Mouse (Mus musculus) limb, embryonic 13.5 days (tissue): ENCODE results near the gene Dlgap4. TPM values are rescaled to one million over a fixed set of nuclear protein-coding genes. Genes with fewer than 3 reads are reported as not detected.

ENCODE experiments used
- ATAC-seq: fragments of 200-750 bp; cut with Nextera tagmentation; 2 replicates; pipeline ENCODE4 v1.8.0; 2017; ENCODE audit warnings: low read depth, moderate number of reproducible peaks, moderate TSS enrichment; ENCODE audit not compliant: low FRiP score
- H3K27ac ChIP-seq: fragments of 300-500 bp; sonication (generic); 2 replicates; pipeline ENCODE4 v1.5.1; 2015; ENCODE audit warnings: inconsistent platforms, mild to moderate bottlenecking, moderate library complexity
- H3K27me3 ChIP-seq: fragments of 300-500 bp; sonication (generic); 2 replicates; pipeline ENCODE4 v1.6.1; 2015; ENCODE audit warnings: mild to moderate bottlenecking, inconsistent platforms
- H3K36me3 ChIP-seq: fragments of 300-500 bp; sonication (generic); 2 replicates; pipeline ENCODE4 v1.6.1; 2015; ENCODE audit warnings: inconsistent platforms, mild to moderate bottlenecking, moderate library complexity
- H3K4me1 ChIP-seq: fragments of 300-500 bp; sonication (generic); 2 replicates; pipeline ENCODE4 v1.6.1; 2015; ENCODE audit warnings: inconsistent platforms
- H3K4me2 ChIP-seq: fragments of 300-500 bp; sonication (generic); replicated peaks from 2 replicates; pipeline ENCODE4 v1.6.1; 2015; ENCODE audit warnings: inconsistent platforms, mild to moderate bottlenecking, moderate library complexity
- H3K4me3 ChIP-seq: fragments of 300-500 bp; sonication (generic); 2 replicates; pipeline ENCODE4 v1.5.1; 2015; ENCODE audit warnings: moderate library complexity, mild to moderate bottlenecking, inconsistent platforms
- H3K9ac ChIP-seq: fragments of 300-500 bp; sonication (generic); 2 replicates; pipeline ENCODE4 v1.6.1; 2015; ENCODE audit warnings: mild to moderate bottlenecking, inconsistent platforms
- H3K9me3 ChIP-seq: fragments of 300-500 bp; sonication (generic); 2 replicates; pipeline ENCODE4 v1.6.1; 2016; ENCODE audit warnings: inconsistent platforms
- WGBS: fragments of 180-500 bp; shearing (Covaris S2); methylation state at CpG from one replicate; pipeline ENCODE4 v1.1.7; 2015; 5-methylcytosine and 5-hydroxymethylcytosine counted together
- polyA plus RNA-seq: library from polyadenylated mRNA; unstranded; fragments of >200 nt; fragmentation: Nextera tagmentation; extraction: Ambion mirVana; gene quantifications from 2 replicates; pipeline ENCODE4 v1.2.1, GENCODE M21; 2015

Gene Dlgap4
- polyA plus RNA-seq, 1 experiment from 2014 or later = 101 TPM

GRCm38 (mm10) chr2:156664407-156664806, 50.9 kb downstream of the Dlgap4 start:
- Histone ChIP-seq H3K9ac (no peak overlapping the region), H3K27me3 (peaks cover 8% of the 10 kb centered on the region; the same call in 1 of the 2 replicates), H3K9me3 (no peaks in the 10 kb centered on the region), H3K27ac (no peak overlapping the region), H3K4me3 (no peak overlapping the region), H3K4me1 (0 out of 2 replicates have a peak, but pooled peaks cover 2% of the 10 kb centered on the region), H3K4me2 (no peak overlapping the region), H3K36me3 (no peaks in the 10 kb centered on the region)
- 25% methylated on average over 5 of the region's 5 CpGs for WGBS
- no peak for ATAC-seq

GRCm38 (mm10) chr2:156664993-156665518, 51.6 kb downstream of the Dlgap4 start:
- no peak overlapping the region for H3K4me2 ChIP-seq
- no peak overlapping the region for H3K4me3 ChIP-seq
- no peaks in the 10 kb centered on the region for H3K36me3 ChIP-seq
- H3K27me3 ChIP-seq = peaks cover 8% of the 10 kb centered on the region; the same call in 1 of the 2 replicates
- no peak overlapping the region for H3K27ac ChIP-seq
- 78% methylated on average over 8 of the region's 8 CpGs for WGBS
- H3K4me1 ChIP-seq = 0 out of 2 replicates have a peak, but pooled peaks cover 2% of the 10 kb centered on the region
- ATAC-seq = no peak
- no peak overlapping the region for H3K9ac ChIP-seq
- no peaks in the 10 kb centered on the region for H3K9me3 ChIP-seq

GRCm38 (mm10) chr2:156665620-156666196, 52.2 kb downstream of the Dlgap4 start:
- H3K4me1 ChIP-seq = 0 out of 2 replicates have a peak, but pooled peaks cover 2% of the 10 kb centered on the region
- ATAC-seq = no peak
- H3K4me2 ChIP-seq = no peak overlapping the region
- WGBS = 81% methylated on average over 13 of the region's 13 CpGs
- no peak overlapping the region for H3K4me3 ChIP-seq
- peaks cover 8% of the 10 kb centered on the region; the same call in 1 of the 2 replicates for H3K27me3 ChIP-seq
- H3K9me3 ChIP-seq = no peaks in the 10 kb centered on the region
- no peak overlapping the region for H3K9ac ChIP-seq
- H3K36me3 ChIP-seq = no peaks in the 10 kb centered on the region
- H3K27ac ChIP-seq = no peak overlapping the region

GRCm38 (mm10) chr2:156666231-156666630, 52.7 kb downstream of the Dlgap4 start:
- no peak overlapping the region for H3K4me3 ChIP-seq
- H3K36me3 ChIP-seq = no peaks in the 10 kb centered on the region
- H3K4me2 ChIP-seq = no peak overlapping the region
- no peak for ATAC-seq
- H3K9me3 ChIP-seq = no peaks in the 10 kb centered on the region
- 45% methylated on average over 12 of the region's 12 CpGs for WGBS
- H3K9ac ChIP-seq = no peak overlapping the region
- H3K27me3 ChIP-seq = peaks cover 8% of the 10 kb centered on the region; the same call in 1 of the 2 replicates
- no peak overlapping the region for H3K27ac ChIP-seq
- 0 out of 2 replicates have a peak, but pooled peaks cover 2% of the 10 kb centered on the region for H3K4me1 ChIP-seq

GRCm38 (mm10) chr2:156667290-156667689, 53.8 kb downstream of the Dlgap4 start:
- ATAC-seq = no peak
- Histone ChIP-seq H3K36me3 (no peaks in the 10 kb centered on the region), H3K4me3 (no peak overlapping the region), H3K27me3 (peaks cover 8% of the 10 kb centered on the region; the same call in 1 of the 2 replicates), H3K9ac (no peak overlapping the region), H3K27ac (no peak overlapping the region), H3K9me3 (no peaks in the 10 kb centered on the region), H3K4me2 (no peak overlapping the region), H3K4me1 (0 out of 2 replicates have a peak, but pooled peaks cover 2% of the 10 kb centered on the region)
- WGBS = 78% methylated on average over 5 of the region's 5 CpGs

- no peaks in the 10 kb centered on the region for H3K36me3 ChIP-seq
- no peak overlapping the region for H3K4me3 ChIP-seq
Measured at GRCm38 (mm10) chr2:156668625-156669024, 55.1 kb downstream of the Dlgap4 start.

GRCm38 (mm10) chr2:156673307-156673706, 59.8 kb downstream of the Dlgap4 start:
- ATAC-seq = no peak
- no peak overlapping the region for H3K27ac ChIP-seq
- no peak overlapping the region for H3K4me3 ChIP-seq
- H3K9me3 ChIP-seq = no peaks in the 10 kb centered on the region
- H3K4me1 ChIP-seq = no peaks in the 10 kb centered on the region
- 73% methylated on average over 10 of the region's 10 CpGs for WGBS
- H3K36me3 ChIP-seq = no peaks in the 10 kb centered on the region
- H3K9ac ChIP-seq = no peak overlapping the region
- no peaks in the 10 kb centered on the region for H3K27me3 ChIP-seq
- no peak overlapping the region for H3K4me2 ChIP-seq

More at GRCm38 (mm10) chr2:156668625-156669024, 55.1 kb downstream of the Dlgap4 start:
- peaks cover 8% of the 10 kb centered on the region; the same call in 1 of the 2 replicates for H3K27me3 ChIP-seq
- no peak for ATAC-seq
- no peaks in the 10 kb centered on the region for H3K9me3 ChIP-seq
- 0 out of 2 replicates have a peak, but pooled peaks cover 2% of the 10 kb centered on the region for H3K4me1 ChIP-seq
- no peak overlapping the region for H3K9ac ChIP-seq
- H3K4me2 ChIP-seq = no peak overlapping the region
- H3K27ac ChIP-seq = no peak overlapping the region
- 84% methylated on average over 6 of the region's 6 CpGs for WGBS

- 76% methylated on average over 8 of the region's 8 CpGs for WGBS
- no peaks in the 10 kb centered on the region for H3K9me3 ChIP-seq
- H3K4me3 ChIP-seq = no peak overlapping the region
- no peak overlapping the region for H3K9ac ChIP-seq
- no peaks in the 10 kb centered on the region for H3K36me3 ChIP-seq
- H3K4me2 ChIP-seq = no peak overlapping the region
- no peak for ATAC-seq
- H3K27ac ChIP-seq = no peak overlapping the region
- H3K27me3 ChIP-seq = no peaks in the 10 kb centered on the region
- no peaks in the 10 kb centered on the region for H3K4me1 ChIP-seq
Measured at GRCm38 (mm10) chr2:156673881-156674669, 60.6 kb downstream of the Dlgap4 start.

GRCm38 (mm10) chr2:156676885-156677284, 63.4 kb downstream of the Dlgap4 start:
- Histone ChIP-seq H3K36me3 (no peaks in the 10 kb centered on the region), H3K4me2 (no peak overlapping the region), H3K27me3 (no peaks in the 10 kb centered on the region; the same call in 1 of the 2 replicates), H3K9ac (no peak overlapping the region), H3K27ac (no peak overlapping the region), H3K4me1 (no peaks in the 10 kb centered on the region), H3K9me3 (no peaks in the 10 kb centered on the region), H3K4me3 (no peak overlapping the region)
- WGBS = 7% methylated on average over 6 of the region's 6 CpGs
- ATAC-seq = no peak

- Histone ChIP-seq H3K36me3 (no peaks in the 10 kb centered on the region), H3K27ac (no peak overlapping the region), H3K27me3 (no peaks in the 10 kb centered on the region; the same call in 1 of the 2 replicates), H3K4me2 (no peak overlapping the region), H3K9me3 (no peaks in the 10 kb centered on the region), H3K4me1 (no peaks in the 10 kb centered on the region), H3K9ac (no peak overlapping the region), H3K4me3 (no peak overlapping the region)
- no peak for ATAC-seq
- 83% methylated on average over 4 of the region's 4 CpGs for WGBS
Measured at GRCm38 (mm10) chr2:156678112-156678511, 64.6 kb downstream of the Dlgap4 start.

GRCm38 (mm10) chr2:156682965-156683364, 69.5 kb downstream of the Dlgap4 start:
- H3K4me2 ChIP-seq = no peak overlapping the region
- H3K27me3 ChIP-seq = peaks cover 18% of the 10 kb centered on the region
- no peak overlapping the region for H3K27ac ChIP-seq
- 63% methylated on average over 12 of the region's 12 CpGs for WGBS
- no peak overlapping the region for H3K4me3 ChIP-seq
- no peaks in the 10 kb centered on the region for H3K36me3 ChIP-seq
- H3K9ac ChIP-seq = no peak overlapping the region
- ATAC-seq = no peak
- H3K4me1 ChIP-seq = no peaks in the 10 kb centered on the region
- H3K9me3 ChIP-seq = no peaks in the 10 kb centered on the region

- H3K4me3 ChIP-seq = no peak overlapping the region
- H3K4me2 ChIP-seq = no peak overlapping the region
- WGBS = 75% methylated on average over 14 of the region's 14 CpGs
- no peak for ATAC-seq
- H3K9ac ChIP-seq = no peak overlapping the region
- H3K9me3 ChIP-seq = no peaks in the 10 kb centered on the region
- no peaks in the 10 kb centered on the region for H3K36me3 ChIP-seq
- no peak overlapping the region for H3K27ac ChIP-seq
- H3K4me1 ChIP-seq = peaks cover 7% of the 10 kb centered on the region; the same call in 1 of the 2 replicates
- H3K27me3 ChIP-seq = peaks cover 44% of the 10 kb centered on the region
Measured at GRCm38 (mm10) chr2:156685999-156686398, 72.5 kb downstream of the Dlgap4 start.
